Mouse (Mus musculus) intestine, embryonic 16.5 days (tissue): ENCODE data around the gene Inpp5b. TPM values are rescaled to one million over a fixed set of nuclear protein-coding genes. Genes with fewer than 3 reads are reported as not detected.
A peak's percentile ranks its signal among the peaks of the same experiment; 100 is the strongest.

ENCODE experiments used
- ATAC-seq: fragments of 200-750 bp; cut with Nextera tagmentation; 2 replicates; pipeline ENCODE4 v1.8.0; 2017; ENCODE audit warnings: moderate TSS enrichment, moderate library complexity
- H3K27ac ChIP-seq: fragments of 300-500 bp; sonication (generic); 2 replicates; pipeline ENCODE4 v1.5.1; 2014; ENCODE audit warnings: mild to moderate bottlenecking, low read length
- H3K27me3 ChIP-seq: fragments of 300-500 bp; sonication (generic); replicated peaks from 2 replicates; pipeline ENCODE4 v1.6.1; 2014; ENCODE audit warnings: low read length, control low read depth, mixed read lengths; ENCODE audit not compliant: control insufficient read depth, insufficient read depth
- H3K36me3 ChIP-seq: fragments of 300-500 bp; sonication (generic); 2 replicates; pipeline ENCODE4 v1.6.1; 2014; ENCODE audit warnings: low read length, control low read depth; ENCODE audit not compliant: control insufficient read depth, insufficient read depth
- H3K4me1 ChIP-seq: fragments of 300-500 bp; sonication (generic); 2 replicates; pipeline ENCODE4 v1.6.1; 2014; ENCODE audit warnings: low read length, control low read depth, mixed read lengths; ENCODE audit not compliant: control insufficient read depth, insufficient read depth
- H3K4me2 ChIP-seq: fragments of 300-500 bp; sonication (generic); 2 replicates; pipeline ENCODE4 v1.6.1; 2014; ENCODE audit warnings: low read depth, low read length, control low read depth
- H3K4me3 ChIP-seq: fragments of 300-500 bp; sonication (generic); 2 replicates; pipeline ENCODE4 v1.5.1; 2014; ENCODE audit warnings: mild to moderate bottlenecking, low read length
- H3K9ac ChIP-seq: fragments of 300-500 bp; sonication (generic); 2 replicates; pipeline ENCODE4 v1.6.1; 2014; ENCODE audit warnings: low read depth, low read length
- H3K9me3 ChIP-seq: fragments of 300-500 bp; sonication (generic); 2 replicates; pipeline ENCODE4 v1.6.1; 2016; ENCODE audit warnings: low read length, control low read depth; ENCODE audit not compliant: control insufficient read depth
- WGBS: fragments of 180-500 bp; shearing (Covaris S2); extraction: QIAGEN DNeasy Blood & Tissue Kit; methylation state at CpG from one replicate; pipeline ENCODE4 v1.1.7; 2014; 5-methylcytosine and 5-hydroxymethylcytosine counted together
- microRNA counts: library from miRNA; unstranded; fragments of <30 nt; microRNA quantifications from one replicate; lab custom pipeline; 2016
- microRNA-seq: library from miRNA; unstranded; fragments of <30 nt; microRNA quantifications from one replicate; pipeline ENCODE4, GENCODE M21; 2016
- polyA plus RNA-seq: library from polyadenylated mRNA; unstranded; fragments of >200 nt; fragmentation: Nextera tagmentation; extraction: Ambion mirVana; gene quantifications from 2 replicates; pipeline ENCODE4 v1.2.1, GENCODE M21; 2015

The Inpp5b gene
- polyA plus RNA-seq, 1 experiment from 2014 or later: 27.5 TPM

DNA sequence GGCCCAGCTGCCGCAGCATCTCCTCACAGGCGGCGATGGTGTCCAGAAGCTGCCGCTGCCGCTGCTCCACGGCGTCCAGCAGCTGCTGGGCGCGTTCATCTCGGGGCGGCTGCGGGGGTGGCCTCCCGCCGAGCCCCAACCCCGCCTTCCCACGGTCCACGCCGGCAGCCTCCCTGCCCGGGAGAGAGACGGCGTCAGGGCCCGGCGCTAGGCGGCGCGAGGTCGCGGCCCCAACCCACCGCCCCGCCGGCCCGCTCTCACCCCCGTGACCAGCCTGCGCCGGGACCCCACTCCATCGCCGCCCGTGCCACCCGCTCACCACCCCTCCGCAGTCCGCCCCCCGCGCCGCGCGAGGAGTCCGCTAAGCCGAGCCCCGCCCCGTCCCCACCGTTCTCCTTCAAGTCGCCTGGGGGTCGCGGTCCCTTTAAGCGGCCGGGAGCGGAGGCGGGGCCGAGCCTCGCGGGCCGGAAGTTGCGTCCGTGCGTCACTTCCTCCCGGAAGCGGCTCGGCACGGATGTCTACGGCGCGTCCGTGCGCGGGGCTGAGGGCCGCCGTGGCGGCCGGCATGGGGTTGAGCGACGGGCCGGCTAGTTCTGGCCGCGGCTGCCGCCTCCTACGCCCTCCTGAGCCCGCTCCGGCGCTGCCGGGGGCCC, 108.7 kb downstream of the Inpp5b start, which contains the start of gene Yrdc:
TSS of gene Yrdc (plus strand) at position 419 of the 653 bp plus-strand sequence.
- Histone ChIP-seq H3K4me1 (peaks cover 11% of the 10 kb centered on the region), H3K27ac (peak within 1 kb of the TSS; percentile 89), H3K9me3 (no peaks in the 10 kb centered on the region), H3K9ac (peak within 1 kb of the TSS; percentile 89), H3K36me3 (peaks cover 3% of the 10 kb centered on the region; the same call in 1 of the 2 replicates), H3K4me2 (peak within 1 kb of the TSS; percentile 86), H3K4me3 (peak within 1 kb of the TSS; percentile 90), H3K27me3 (no peaks in the 10 kb centered on the region)
- under 1% methylated on average over 80 of the region's 90 CpGs for WGBS
- peak; percentile 96 for ATAC-seq

MicroRNA genes within 50 kb of the gene (microRNA counts, 519-probe panel; counts per million panel counts)
- microRNA mmu-miR-697 (lab: Ali Mortazavi, UCI) (35.7 counts per million), microRNA mmu-miR-698 (lab: Ali Mortazavi, UCI) (35.7 counts per million)

Small RNA genes within 50 kb of the gene (microRNA-seq; reads per million reads assigned to microRNA genes)
- not detected for gene Gm24721
- not detected for gene Mir697
- not detected for gene Mir698

Other genes with a start within 250 kb of the Inpp5b start
- gene 3100002H09Rik, start 131.0 kb upstream of the Inpp5b start, polyA plus RNA-seq: not detected in 2 replicates
- gene Pou3f1, start 85.0 kb upstream of the Inpp5b start, polyA plus RNA-seq: 0.04 TPM in 1 of 2 replicates, not detected in the other
- 51.8 and 58.6 TPM in 2 replicates for gene Utp11, start 48.2 kb upstream of the Inpp5b start, polyA plus RNA-seq
- gene Fhl3, start 41.1 kb upstream of the Inpp5b start, polyA plus RNA-seq: 5.1 and 5.2 TPM in 2 replicates
- gene Sf3a3, start 27.1 kb upstream of the Inpp5b start, polyA plus RNA-seq: 105 and 125 TPM in 2 replicates
- 8.5 and 11.1 TPM in 2 replicates for gene Mtf1, start 60.3 kb downstream of the Inpp5b start, polyA plus RNA-seq
- 27.3 and 29.5 TPM in 2 replicates for gene Yrdc, start 108.8 kb downstream of the Inpp5b start, polyA plus RNA-seq
- gene 1110065P20Rik, start 109.3 kb downstream of the Inpp5b start, polyA plus RNA-seq: 35.3 and 35.8 TPM in 2 replicates
- gene Maneal, start 120.3 kb downstream of the Inpp5b start, polyA plus RNA-seq: 0.36 and 0.44 TPM in 2 replicates
- gene Epha10, start 139.0 kb downstream of the Inpp5b start, polyA plus RNA-seq: 0.07 and 0.15 TPM in 2 replicates
- 9.1 and 9.3 TPM in 2 replicates for gene 9930104L06Rik, start 195.2 kb downstream of the Inpp5b start, polyA plus RNA-seq
- gene Cdca8, start 197.5 kb downstream of the Inpp5b start, polyA plus RNA-seq: 105 and 126 TPM in 2 replicates
- 6.0 and 8.0 TPM in 2 replicates for gene Rspo1, start 244.6 kb downstream of the Inpp5b start, polyA plus RNA-seq